Mouse (Mus musculus): ENCODE data around the gene Synj1.

DNA sequence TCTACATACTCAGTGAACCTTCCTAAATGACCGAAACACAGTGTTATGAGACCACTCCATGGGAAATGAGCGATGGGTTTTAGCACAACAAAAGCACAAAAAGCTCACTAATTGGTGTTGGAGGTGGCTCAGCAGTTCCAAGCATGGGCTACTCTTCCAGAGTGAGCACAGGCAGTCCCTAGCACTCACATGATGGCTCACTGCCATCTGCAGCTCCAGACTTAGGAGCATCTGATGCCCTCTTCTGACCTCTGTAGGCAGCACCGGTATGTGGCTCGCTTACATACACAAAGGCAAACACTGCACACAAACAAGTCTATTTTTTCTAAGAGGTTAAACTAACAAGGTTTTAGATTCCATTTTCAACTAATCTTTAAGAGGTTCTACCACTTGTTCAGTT lies 44.9 kb downstream of the Synj1 start:
- TF ChIP-seq POLR2A (IDR thresholded peaks at IDR 0.05; ENCODE audit: extremely low read depth, insufficient read depth, low read length) (no peak), CTCF (IDR thresholded peaks at IDR 0.05; ENCODE audit: low read depth, low read length) (no peak)

All from liver, adult 2 months (tissue).